Mouse (Mus musculus) midbrain, embryonic 14.5 days (tissue): ENCODE data around the gene Dcaf17. TPM values are rescaled to one million over a fixed set of nuclear protein-coding genes. Genes with fewer than 3 reads are reported as not detected.

Experiments used
- ATAC-seq: fragments of 200-750 bp; cut with Nextera tagmentation; 2 replicates; pipeline ENCODE4 v1.8.0; 2017; ENCODE audit warnings: moderate number of reproducible peaks, moderate library complexity; ENCODE audit not compliant: low FRiP score, low TSS enrichment
- DNase-seq: peaks from one replicate; pipeline ENCODE4 v3.0.0-alpha.2; 2015
- H3K27ac ChIP-seq: fragments of 300-500 bp; sonication (generic); replicated peaks from 2 replicates; pipeline ENCODE4 v1.5.1; 2014; ENCODE audit warnings: mild to moderate bottlenecking, low read depth, low read length, moderate library complexity
- H3K27me3 ChIP-seq: fragments of 300-500 bp; sonication (generic); 2 replicates; pipeline ENCODE4 v1.6.1; 2014; ENCODE audit warnings: low read length, control low read depth, mixed read lengths; ENCODE audit not compliant: control insufficient read depth, insufficient read depth
- H3K36me3 ChIP-seq: fragments of 300-500 bp; sonication (generic); 2 replicates; pipeline ENCODE4 v1.6.1; 2014; ENCODE audit warnings: low read length, control low read depth; ENCODE audit not compliant: control insufficient read depth, insufficient read depth
- H3K4me1 ChIP-seq: fragments of 300-500 bp; sonication (generic); 2 replicates; pipeline ENCODE4 v1.6.1; 2014; ENCODE audit warnings: mild to moderate bottlenecking, antibody characterized with exemption, low read length, control low read depth; ENCODE audit not compliant: control insufficient read depth, insufficient read depth
- H3K4me2 ChIP-seq: fragments of 300-500 bp; sonication (generic); 2 replicates; pipeline ENCODE4 v1.6.1; 2014; ENCODE audit warnings: mild to moderate bottlenecking, low read length, moderate library complexity
- H3K4me3 ChIP-seq: fragments of 300-500 bp; sonication (generic); replicated peaks from 2 replicates; pipeline ENCODE4 v1.5.1; 2014; ENCODE audit warnings: low read depth, low read length
- H3K9ac ChIP-seq: fragments of 300-500 bp; sonication (generic); replicated peaks from 2 replicates; pipeline ENCODE4 v1.6.1; 2014; ENCODE audit warnings: mild to moderate bottlenecking, low read length, moderate library complexity
- H3K9me3 ChIP-seq: fragments of 300-500 bp; sonication (generic); 2 replicates; pipeline ENCODE4 v1.6.1; 2016; ENCODE audit warnings: low read length, control low read depth, mixed read lengths; ENCODE audit not compliant: control insufficient read depth
- WGBS: fragments of 180-500 bp; shearing (Covaris S2); extraction: QIAGEN DNeasy Blood & Tissue Kit; methylation state at CpG from one replicate; pipeline ENCODE4 v1.1.7; 2014; 5-methylcytosine and 5-hydroxymethylcytosine counted together
- polyA plus RNA-seq: library from polyadenylated mRNA; unstranded; fragments of >200 nt; fragmentation: Nextera tagmentation; extraction: Ambion mirVana; gene quantifications from 2 replicates; pipeline ENCODE4 v1.2.1, GENCODE M21; 2014

The Dcaf17 gene
- 28.7 and 33.3 TPM in 2 replicates for polyA plus RNA-seq

DNA sequence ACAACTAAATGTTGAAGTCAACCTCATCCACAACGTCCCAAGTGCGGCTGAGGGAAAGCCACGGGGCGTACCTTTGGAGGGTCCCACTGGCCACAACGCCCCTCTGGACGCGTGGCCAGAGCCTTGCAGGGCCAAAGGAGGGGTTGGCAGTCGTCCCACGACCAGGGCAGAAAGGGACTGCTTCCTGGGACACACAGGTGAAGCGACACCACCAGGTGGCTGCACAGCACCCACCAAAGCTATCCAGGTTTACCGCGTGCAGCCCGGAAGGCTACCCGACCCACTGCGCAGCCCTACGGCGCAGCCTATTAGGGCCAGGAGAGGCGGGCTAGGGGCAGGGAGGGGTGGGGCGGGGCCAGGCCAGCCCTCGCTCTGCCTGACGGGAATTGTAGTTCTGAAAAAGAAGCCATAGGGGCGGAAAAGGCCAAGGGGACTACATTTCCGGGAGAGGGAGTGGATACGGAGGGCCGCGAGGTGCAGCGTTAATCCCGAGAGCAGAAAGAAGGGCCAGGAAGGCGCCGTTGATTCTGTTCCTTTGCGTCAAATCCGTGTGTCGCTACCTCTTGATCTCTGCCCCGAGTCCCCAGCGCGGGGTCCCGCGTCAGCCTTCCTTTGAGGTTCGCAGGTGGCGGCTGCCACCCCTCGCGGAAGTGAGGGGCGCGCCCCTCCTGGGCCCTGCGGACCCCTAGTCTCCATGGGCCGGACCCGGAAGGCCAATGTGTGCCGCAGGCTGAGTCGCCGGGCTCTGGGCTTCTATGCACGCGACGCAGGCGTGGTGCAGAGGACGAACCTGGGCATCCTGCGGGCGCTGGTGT lies at the start of gene Dcaf17, which contains the start of gene Mettl8:
Gene Dcaf17 (plus strand): TSS at position 29 of the 815 bp plus-strand sequence.
Gene Mettl8 (minus strand): TSS at position 284 of the 815 bp plus-strand sequence.
- Histone ChIP-seq H3K9me3 (no peaks in the 10 kb centered on the region), H3K4me2 (peak within 1 kb of the TSS; percentile 81), H3K27ac (peak within 1 kb of the TSS; percentile 95), H3K4me1 (peaks cover 5% of the 10 kb centered on the region; the same call in 1 of the 2 replicates), H3K9ac (peak within 1 kb of the TSS; percentile 84), H3K4me3 (peak within 1 kb of the TSS; percentile 89), H3K36me3 (peaks cover 2% of the 10 kb centered on the region), H3K27me3 (no peaks in the 10 kb centered on the region)
- WGBS, result under 1% methylated on average over 57 of the region's 57 CpGs
- peak; percentile 98 for DNase-seq
- ATAC-seq, result peak; percentile 99

DNA sequence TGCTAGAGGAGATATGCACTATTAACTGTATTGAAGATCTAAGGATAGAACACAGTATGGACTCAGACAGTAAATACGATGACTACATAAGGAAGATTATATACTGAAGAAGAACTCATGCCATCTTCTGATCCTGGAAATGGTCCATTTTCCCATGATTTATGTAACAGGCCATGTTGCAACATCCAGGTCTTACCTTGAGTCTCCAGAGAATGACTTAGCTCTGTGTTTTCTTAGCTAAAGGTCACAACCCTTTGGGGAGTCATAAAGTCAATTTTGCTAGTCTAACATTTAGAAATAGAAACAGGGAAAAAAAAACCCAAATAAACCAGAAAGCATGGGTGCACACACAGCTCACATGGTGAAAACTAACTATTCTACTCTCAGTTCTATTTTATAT lies 43.3 kb upstream of the Dcaf17 start:
- DNase-seq, result no peak
- no peak overlapping the region for H3K9ac ChIP-seq
- H3K4me3 ChIP-seq, result no peak overlapping the region
- WGBS, result 94% methylated on average over 1 of the region's 1 CpGs
- no peak overlapping the region for H3K4me2 ChIP-seq
- no peak for ATAC-seq
- H3K27me3 ChIP-seq, result no peaks in the 10 kb centered on the region
- no peaks in the 10 kb centered on the region for H3K9me3 ChIP-seq
- no peak overlapping the region for H3K27ac ChIP-seq
- H3K36me3 ChIP-seq, result no peaks in the 10 kb centered on the region
- H3K4me1 ChIP-seq, result no peaks in the 10 kb centered on the region

DNA sequence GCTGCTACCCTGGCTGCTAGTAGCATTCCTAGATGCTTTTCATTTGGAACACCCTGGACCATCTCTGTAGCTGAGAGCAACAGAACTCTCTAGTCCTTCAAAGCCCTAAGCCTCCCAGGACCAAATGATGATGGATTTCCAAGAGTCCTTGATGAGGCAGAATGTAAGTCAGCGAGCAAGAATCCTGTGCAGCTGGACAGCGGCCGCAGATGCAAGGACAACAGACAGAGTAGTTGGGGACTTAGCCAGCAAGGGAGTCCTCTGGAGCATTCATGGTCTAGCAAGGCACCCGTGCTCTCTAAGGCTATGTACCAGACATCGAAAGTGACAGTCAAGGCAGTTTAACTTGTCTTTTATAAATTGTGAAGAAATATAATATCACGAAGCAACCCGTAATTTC lies 41.6 kb upstream of the Dcaf17 start:
- 94% methylated on average over 7 of the region's 7 CpGs for WGBS
- Histone ChIP-seq H3K4me2 (no peak overlapping the region), H3K27me3 (no peaks in the 10 kb centered on the region), H3K4me1 (no peaks in the 10 kb centered on the region), H3K9ac (no peak overlapping the region), H3K36me3 (no peaks in the 10 kb centered on the region), H3K9me3 (no peaks in the 10 kb centered on the region), H3K4me3 (no peak overlapping the region), H3K27ac (no peak overlapping the region)
- DNase-seq (no peak), ATAC-seq (no peak)

DNA sequence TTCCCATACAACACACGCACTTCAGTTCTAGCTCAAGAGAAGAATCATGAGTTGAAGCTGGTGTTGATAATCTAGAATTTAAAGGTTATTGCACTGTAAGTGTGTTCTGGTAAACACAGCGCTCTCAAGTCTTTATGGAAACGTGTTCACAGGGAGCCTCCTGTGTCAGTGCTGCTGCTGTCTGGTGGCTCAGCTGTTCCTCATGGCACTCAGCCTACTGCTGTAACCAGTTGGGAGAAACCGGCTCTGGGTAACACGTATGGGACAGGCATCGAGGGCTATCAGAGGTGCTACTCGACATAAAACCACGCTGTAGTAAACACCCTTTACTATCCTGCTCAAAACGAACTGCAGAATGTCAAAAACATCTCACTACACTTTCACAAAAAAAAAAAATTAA lies 35.9 kb upstream of the Dcaf17 start:
- no peak overlapping the region for H3K4me2 ChIP-seq
- DNase-seq, result peak; percentile 57
- H3K9me3 ChIP-seq, result no peaks in the 10 kb centered on the region
- WGBS, result 53% methylated on average over 9 of the region's 9 CpGs
- H3K9ac ChIP-seq, result no peak overlapping the region
- peaks cover 8% of the 10 kb centered on the region for H3K4me1 ChIP-seq
- H3K36me3 ChIP-seq, result no peaks in the 10 kb centered on the region
- no peak for ATAC-seq
- H3K27ac ChIP-seq, result peak overlapping the region; percentile 62; the same call in 1 of the 2 replicates
- H3K27me3 ChIP-seq, result no peaks in the 10 kb centered on the region
- H3K4me3 ChIP-seq, result no peak overlapping the region

DNA sequence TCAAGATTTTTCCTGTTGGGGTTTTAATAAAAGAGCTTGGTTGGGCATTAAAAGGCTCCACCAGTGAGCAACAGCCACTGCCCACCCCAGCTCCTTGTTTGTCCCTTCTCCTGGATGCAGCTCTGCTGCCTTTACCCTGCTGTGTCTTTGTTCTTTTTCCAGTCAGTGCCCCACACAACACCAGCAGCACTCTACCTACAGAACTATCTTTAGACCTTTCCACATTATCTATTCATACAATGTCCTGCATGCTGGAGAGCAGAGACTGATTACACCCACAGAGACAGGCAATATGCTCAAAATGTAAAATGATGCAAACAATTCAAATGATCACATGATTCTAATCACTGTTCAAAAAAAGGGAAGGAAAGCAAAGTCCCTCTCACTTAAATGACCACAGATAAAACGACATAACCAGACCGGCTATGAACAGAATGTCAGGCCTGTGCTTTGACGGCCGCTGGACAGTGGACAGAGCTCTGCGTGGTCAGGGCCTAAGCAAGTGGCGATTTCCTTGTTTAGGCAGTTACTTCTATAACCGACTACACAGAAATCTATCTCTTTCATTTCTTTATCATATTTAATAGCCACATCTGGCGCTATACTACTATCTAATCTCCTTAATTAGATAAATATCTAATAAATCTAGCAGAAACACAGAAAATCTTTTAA lies 35.3 kb upstream of the Dcaf17 start:
- H3K36me3 ChIP-seq, result no peaks in the 10 kb centered on the region
- no peaks in the 10 kb centered on the region for H3K9me3 ChIP-seq
- H3K27ac ChIP-seq, result peak overlapping the region; percentile 62; the same call in 1 of the 2 replicates
- ATAC-seq, result no peak
- H3K27me3 ChIP-seq, result no peaks in the 10 kb centered on the region
- H3K4me1 ChIP-seq, result peaks cover 8% of the 10 kb centered on the region
- DNase-seq, result peak; percentile 26
- 44% methylated on average over 8 of the region's 8 CpGs for whole genome bisulfite sequencing
- no peak overlapping the region for H3K4me3 ChIP-seq
- no peak overlapping the region for H3K9ac ChIP-seq
- no peak overlapping the region for H3K4me2 ChIP-seq

DNA sequence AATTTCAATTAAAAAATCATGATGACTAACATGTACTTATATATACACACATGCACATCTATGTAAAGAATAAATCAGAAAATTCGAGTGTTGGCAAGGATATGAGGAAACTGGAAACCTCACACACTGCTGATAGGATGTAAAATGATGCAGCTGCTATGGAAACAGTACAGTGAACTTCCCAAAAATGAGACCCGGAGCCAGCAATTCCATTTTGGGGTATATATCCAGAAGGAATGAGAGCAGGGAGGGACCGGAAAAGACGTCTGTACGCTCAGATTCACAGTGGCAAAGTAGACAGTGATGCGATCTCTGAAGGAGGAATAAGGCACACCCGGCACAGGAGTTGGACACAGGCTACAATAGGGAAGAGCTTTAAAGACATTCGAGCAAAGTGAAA lies 34.5 kb upstream of the Dcaf17 start:
- peaks cover 8% of the 10 kb centered on the region for H3K4me1 ChIP-seq
- no peak overlapping the region for H3K4me2 ChIP-seq
- no peaks in the 10 kb centered on the region for H3K9me3 ChIP-seq
- H3K27me3 ChIP-seq, result no peaks in the 10 kb centered on the region
- ATAC-seq (no peak), DNase-seq (no peak)
- peak overlapping the region; percentile 13; the same call in 1 of the 2 replicates for H3K27ac ChIP-seq
- WGBS, result 87% methylated on average over 8 of the region's 8 CpGs
- H3K9ac ChIP-seq, result no peak overlapping the region
- H3K4me3 ChIP-seq, result no peak overlapping the region
- no peaks in the 10 kb centered on the region for H3K36me3 ChIP-seq

DNA sequence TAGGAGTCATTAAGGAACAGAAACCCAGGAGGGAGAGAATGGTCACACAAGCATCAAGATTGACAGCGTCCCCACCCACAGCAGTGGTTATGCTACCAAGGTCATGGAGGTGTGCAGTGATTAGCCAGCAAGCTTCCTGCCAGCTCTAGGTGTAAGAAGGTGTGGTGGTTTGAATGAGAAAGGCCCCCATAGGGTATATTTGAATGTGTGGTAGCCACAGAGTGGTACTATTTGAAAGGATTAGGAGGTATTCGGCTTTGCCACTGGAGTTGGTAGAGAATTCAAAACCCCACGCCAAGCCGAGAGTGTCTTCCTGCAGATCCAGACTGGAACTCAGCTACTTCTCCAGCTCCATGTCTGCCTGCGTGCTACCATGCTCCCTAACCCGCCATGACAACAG lies 32.1 kb upstream of the Dcaf17 start:
- H3K36me3 ChIP-seq, result no peaks in the 10 kb centered on the region
- no peak overlapping the region for H3K4me2 ChIP-seq
- DNase-seq (no peak), ATAC-seq (no peak)
- 93% methylated on average over 6 of the region's 6 CpGs for WGBS
- H3K4me3 ChIP-seq, result no peak overlapping the region
- no peaks in the 10 kb centered on the region for H3K9me3 ChIP-seq
- H3K27me3 ChIP-seq, result no peaks in the 10 kb centered on the region
- no peak overlapping the region for H3K27ac ChIP-seq
- H3K9ac ChIP-seq, result no peak overlapping the region
- peaks cover 8% of the 10 kb centered on the region for H3K4me1 ChIP-seq

DNA sequence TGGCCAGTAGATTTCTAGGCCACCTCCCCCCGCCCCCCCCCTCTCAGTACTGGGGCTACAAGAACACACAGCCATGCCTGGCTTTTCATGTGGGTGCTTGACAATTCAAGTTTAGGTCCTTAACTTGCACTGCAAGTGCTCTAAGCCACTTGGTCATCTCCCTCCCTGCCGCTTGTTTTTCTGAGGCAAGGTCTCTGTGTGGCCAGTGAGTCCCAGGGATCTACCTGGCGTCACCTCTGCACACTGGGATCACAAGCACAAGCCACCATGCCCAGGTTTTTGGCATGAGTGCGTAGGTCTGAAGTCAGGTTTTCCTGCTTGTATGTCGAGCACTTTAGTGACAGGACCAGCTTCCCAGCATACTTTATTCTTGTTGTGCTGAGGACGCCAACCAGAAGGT lies 31.1 kb upstream of the Dcaf17 start:
- 94% methylated on average over 6 of the region's 6 CpGs for WGBS
- H3K4me3 ChIP-seq, result no peak overlapping the region
- H3K9me3 ChIP-seq, result no peaks in the 10 kb centered on the region
- H3K4me2 ChIP-seq, result no peak overlapping the region
- peaks cover 8% of the 10 kb centered on the region for H3K4me1 ChIP-seq
- ATAC-seq (no peak), DNase-seq (no peak)
- H3K36me3 ChIP-seq, result no peaks in the 10 kb centered on the region
- H3K27ac ChIP-seq, result no peak overlapping the region
- H3K27me3 ChIP-seq, result no peaks in the 10 kb centered on the region
- H3K9ac ChIP-seq, result no peak overlapping the region
